Mouse (Mus musculus) megakaryocyte-erythroid progenitor cell, adult 5-6 weeks (primary cell): ENCODE data around the gene Ptgdr. TPM values are rescaled to one million over a fixed set of nuclear protein-coding genes. Genes with fewer than 3 reads are reported as not detected.
"Not testable (repeated sequence)": the region's sequence is repeated elsewhere in the genome, so short reads cannot be mapped to it uniquely, and the experiment has no call there.

ENCODE experiments used
- ATAC-seq: replicated peaks from 2 replicates; pipeline ENCODE4 v1.8.0; 2016; ENCODE audit warnings: mild to moderate bottlenecking, inconsistent platforms; ENCODE audit not compliant: severe bottlenecking, poor library complexity, low FRiP score, low TSS enrichment
- total RNA-seq, 2 experiments: library from RNA; stranded (forward) in 1 of 2; stranded (reverse) in 1 of 2; fragments of 200-1000, 215-1000 nt in 1 of 2; fragments of >200 nt in 1 of 2; fragmentation: Nextera tagmentation in 1 of 2; gene quantifications; 2 replicates each; pipeline ENCODE4 v1.2.3; 2014 to 2017

Ptgdr gene
- total RNA-seq, 2 experiments from 2014 or later, result not detected

DNA sequence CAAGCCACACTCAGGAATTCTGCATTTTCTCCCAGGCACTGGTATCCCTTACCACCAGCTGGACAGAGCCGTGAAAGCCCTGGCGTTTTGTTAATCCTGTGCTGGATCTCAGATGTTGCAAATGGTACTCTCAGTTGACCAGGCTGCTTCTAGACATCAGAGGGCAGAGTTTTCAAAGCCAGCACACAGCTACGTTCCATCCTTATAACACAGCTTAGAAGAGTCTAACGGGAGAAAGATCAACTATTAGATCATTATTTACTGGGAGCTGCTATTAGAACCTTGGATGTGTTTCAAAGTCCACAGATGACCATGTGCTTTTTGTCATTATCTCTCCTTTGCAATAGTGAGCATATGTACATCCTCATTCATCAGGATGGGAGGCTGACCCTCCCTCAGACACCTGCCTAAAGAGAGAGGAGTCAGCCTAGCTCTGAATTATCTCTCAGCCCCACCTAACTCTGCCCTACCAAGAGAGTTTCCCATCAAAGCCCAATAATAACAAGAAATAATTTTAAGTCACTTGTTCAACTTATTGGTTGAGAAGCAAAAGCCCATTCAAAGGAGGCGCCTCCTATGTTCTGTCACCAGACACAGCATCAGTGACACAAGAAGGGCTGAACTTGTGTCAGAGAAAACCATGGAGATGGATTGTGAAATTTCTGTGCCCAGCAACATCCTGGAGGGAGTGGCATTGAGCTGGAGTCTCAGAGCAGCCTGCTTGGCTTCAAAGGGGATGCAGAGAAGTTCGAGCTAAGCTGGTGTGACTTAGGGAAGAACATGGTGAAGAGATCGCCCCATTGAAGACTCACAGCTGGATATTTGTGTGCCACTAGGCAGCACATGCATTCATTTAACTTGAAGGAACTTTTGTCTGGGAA is 37.8 kb downstream of the Ptgdr start:
- no peak for ATAC-seq

DNA sequence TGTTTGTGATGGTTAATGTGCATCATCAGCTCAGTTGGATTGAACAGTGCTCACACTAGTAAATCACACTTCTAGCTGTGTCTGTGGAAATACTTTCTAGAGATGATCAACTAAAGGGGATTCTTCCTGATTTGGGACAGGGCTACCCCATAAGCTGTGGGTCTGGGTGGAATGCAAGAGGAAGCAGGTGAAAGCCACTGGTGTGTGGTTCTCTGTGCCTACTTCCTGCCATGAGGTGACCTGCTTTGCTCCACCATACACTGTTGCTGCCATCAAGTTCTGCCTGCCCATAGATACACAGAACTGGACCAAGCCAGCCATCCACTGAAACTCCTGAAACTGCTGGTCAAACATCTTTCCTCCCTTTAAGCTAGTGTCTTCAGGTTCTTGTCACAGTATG is 46.0 kb downstream of the Ptgdr start:
- ATAC-seq, result not testable (repeated sequence)

Other genes with a start within 250 kb of the Ptgdr start
- gene Gm5624, start 231.4 kb downstream of the Ptgdr start, total RNA-seq (2014; fragmentation: Nextera tagmentation), result not detected in 2 replicates
- gene Gm5624, start 231.4 kb downstream of the Ptgdr start, total RNA-seq (2017), result not detected in 2 replicates
- gene Gm8257, start 152.9 kb downstream of the Ptgdr start, total RNA-seq (2014; fragmentation: Nextera tagmentation), result not detected in 2 replicates
- not detected in 2 replicates for gene Gm8257, start 152.9 kb downstream of the Ptgdr start, total RNA-seq (2017)
- not detected in 2 replicates for gene Gm8267, start 109.0 kb downstream of the Ptgdr start, total RNA-seq (2014; fragmentation: Nextera tagmentation)
- not detected in 2 replicates for gene Gm8267, start 109.0 kb downstream of the Ptgdr start, total RNA-seq (2017)
- 0.64 TPM in 1 of 2 replicates, not detected in the other for gene Ptger2, start 128.8 kb upstream of the Ptgdr start, total RNA-seq (2014; fragmentation: Nextera tagmentation)
- 0.08 TPM in 1 of 2 replicates, not detected in the other for gene Ptger2, start 128.8 kb upstream of the Ptgdr start, total RNA-seq (2017)